Mouse (Mus musculus): ENCODE results near the gene Ppm1g.

- TF ChIP-seq CTCF (IDR thresholded peaks at IDR 0.05; ENCODE audit: insufficient read depth, low read depth, low read length) (no peak), POLR2A (IDR thresholded peaks at IDR 0.05; ENCODE audit: insufficient read depth, low read depth, low read length) (no peak)
Observed at GRCm38 (mm10) chr5:31204421-31204820, 16.1 kb downstream of the Ppm1g start.
